Mouse (Mus musculus) bone marrow, adult 2 months (tissue): ENCODE results near the gene Oaz2.

Source experiments
- CTCF ChIP-seq: fragments of 200-500 bp; IDR thresholded peaks from 2 replicates; pipeline ENCODE4 v1.5.1; 2011; ENCODE audit warnings: low read length, control low read depth; ENCODE audit not compliant: control insufficient read depth, insufficient read depth
- POLR2A ChIP-seq: fragments of 200-500 bp; IDR thresholded peaks from 2 replicates; pipeline ENCODE4 v1.6.1; 2011; ENCODE audit warnings: low read depth, mild to moderate bottlenecking, control low read depth, low read length, borderline replicate concordance; ENCODE audit not compliant: control insufficient read depth

DNA sequence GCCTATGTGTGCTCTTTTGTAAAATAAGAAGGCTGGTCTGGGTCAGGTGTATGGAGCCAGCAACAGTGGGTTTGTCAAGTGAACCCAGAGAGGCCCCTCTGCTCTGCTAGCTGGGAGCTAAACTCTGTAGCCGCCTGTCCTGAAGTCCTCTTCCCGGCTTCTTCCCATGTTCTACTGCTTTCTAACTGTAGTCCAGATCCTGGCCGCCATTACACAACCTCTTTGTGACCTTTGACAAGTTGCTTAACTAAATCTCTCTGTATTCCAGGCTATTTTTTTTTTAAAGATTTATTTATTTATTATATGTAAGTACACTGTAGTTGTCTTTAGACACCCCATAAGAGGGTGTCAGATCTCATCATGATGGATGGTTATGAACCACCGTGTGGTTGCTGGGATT lies 14.1 kb upstream of the Oaz2 start:
- TF ChIP-seq CTCF (no peak), POLR2A (no peak)
